Mouse (Mus musculus): ENCODE measurements around the gene Olfr53.
"Not testable (repeated sequence)": the region's sequence is repeated elsewhere in the genome, so short reads cannot be mapped to it uniquely, and the experiment has no call there.

Gene Olfr53

DNA sequence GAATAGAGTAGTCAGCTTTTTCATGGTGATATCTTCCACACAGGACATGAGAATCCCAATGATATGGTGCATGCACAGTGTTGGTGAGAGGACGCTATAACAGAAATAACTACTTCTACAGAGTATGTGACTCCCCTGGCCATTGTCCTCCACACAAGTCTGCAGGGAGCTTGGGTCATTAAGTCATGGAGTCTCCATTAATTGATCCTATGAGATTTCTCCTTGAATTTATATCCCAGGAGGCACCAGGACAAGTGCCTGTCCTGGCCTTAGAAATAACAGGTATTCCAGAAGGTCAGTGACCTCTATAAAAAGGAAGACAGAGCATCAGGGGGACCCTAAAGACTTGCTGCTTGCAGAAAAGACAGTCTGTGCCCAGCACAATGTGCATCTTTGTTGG is at the start of gene Olfr53:
TSS of gene Olfr53 (plus strand) at position 301 of the 400 bp plus-strand sequence.
- DNase-seq (ENCODE audit: low spot score in 2 of 2), result no peak

DNA sequence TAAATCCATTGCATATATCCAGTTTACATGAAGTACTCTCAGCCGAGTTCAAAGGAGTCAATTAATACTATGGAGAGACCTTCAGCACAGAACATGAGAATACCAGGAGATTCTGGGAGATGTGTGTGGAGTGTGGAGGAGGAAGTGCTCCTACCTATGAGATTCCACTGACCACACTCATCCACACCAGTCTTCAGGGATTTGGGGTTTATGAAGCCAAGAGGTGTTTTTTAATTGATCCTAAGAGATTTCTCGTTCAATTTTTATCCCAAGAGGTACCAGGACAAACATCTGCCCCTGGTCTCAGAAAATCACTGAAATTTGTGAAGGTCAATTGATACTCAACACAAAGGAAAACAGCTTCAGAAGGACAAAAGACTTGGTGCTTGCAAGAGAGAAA is 45.3 kb upstream of the Olfr53 start, which contains the start of gene Olfr46:
TSS of gene Olfr46 (plus strand) at position 301 of the 400 bp plus-strand sequence.
- not testable (repeated sequence) for DNase-seq (ENCODE audit: low spot score in 2 of 2)

DNA sequence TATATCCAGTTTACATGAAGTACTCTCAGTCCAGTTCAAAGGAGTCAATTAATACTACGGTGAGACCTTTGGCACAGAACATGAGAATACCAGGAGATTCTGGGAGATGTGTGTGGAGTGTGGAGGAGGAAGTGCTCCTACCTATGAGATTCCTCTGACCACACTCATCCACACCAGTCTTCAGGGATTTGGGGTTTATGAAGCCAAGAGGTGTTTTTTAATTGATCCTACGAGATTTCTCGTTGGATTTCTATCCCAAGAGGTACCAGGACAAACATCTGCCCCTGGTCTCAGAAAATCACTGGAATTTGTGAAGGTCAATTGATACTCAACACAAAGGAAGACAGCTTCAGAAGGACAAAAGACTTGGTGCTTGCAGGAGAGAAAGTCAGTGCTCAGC is 17.6 kb upstream of the Olfr53 start, which contains the start of gene Olfr61:
TSS of gene Olfr61 (plus strand) at position 301 of the 400 bp plus-strand sequence.
- not testable (repeated sequence) for DNase-seq (ENCODE audit: low spot score in 2 of 2)

DNA sequence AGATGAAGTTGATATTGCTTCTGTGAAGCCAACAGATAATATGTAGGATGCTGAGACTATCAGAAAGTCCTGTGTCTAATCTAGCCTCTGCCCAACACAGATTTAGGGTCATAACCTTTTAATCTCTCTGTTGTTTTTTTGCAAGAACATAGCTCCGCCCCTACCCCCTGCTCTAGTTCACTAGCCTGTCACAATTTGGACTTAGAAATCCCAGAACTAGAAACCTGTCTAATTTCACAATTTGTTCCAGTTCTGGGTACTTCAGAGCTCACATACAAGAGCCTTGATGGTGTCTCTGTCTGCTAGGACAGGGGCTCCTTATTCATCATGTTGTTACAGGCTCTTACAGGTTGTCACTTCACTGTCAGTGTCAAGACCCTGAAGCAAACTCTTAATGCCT is 15.7 kb upstream of the Olfr53 start:
- no peak for DNase-seq (ENCODE audit: low spot score in 2 of 2)

DNA sequence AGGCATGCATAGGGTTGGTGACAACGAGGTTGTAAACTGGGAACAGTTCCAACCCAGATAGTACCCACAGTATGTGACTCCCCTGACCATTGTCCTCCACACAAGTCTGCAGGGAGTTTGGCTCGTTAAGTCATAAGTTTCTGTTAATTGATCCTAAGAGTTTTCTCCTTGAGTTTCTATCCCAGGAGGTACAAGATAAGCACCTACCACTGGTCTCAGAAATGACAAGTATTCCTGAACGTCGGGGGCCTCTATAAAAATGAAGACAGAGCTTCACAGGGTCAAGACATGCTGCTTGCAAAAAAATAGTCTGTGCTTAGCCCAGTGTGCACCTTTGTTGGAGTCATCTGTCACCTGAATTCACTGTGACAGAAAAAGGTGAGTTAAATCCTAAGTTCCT is 13.4 kb downstream of the Olfr53 start, which contains the start of gene Olfr539:
TSS of gene Olfr539 (plus strand) at position 301 of the 400 bp plus-strand sequence.
- DNase-seq (ENCODE audit: low spot score in 2 of 2), result no peak

DNA sequence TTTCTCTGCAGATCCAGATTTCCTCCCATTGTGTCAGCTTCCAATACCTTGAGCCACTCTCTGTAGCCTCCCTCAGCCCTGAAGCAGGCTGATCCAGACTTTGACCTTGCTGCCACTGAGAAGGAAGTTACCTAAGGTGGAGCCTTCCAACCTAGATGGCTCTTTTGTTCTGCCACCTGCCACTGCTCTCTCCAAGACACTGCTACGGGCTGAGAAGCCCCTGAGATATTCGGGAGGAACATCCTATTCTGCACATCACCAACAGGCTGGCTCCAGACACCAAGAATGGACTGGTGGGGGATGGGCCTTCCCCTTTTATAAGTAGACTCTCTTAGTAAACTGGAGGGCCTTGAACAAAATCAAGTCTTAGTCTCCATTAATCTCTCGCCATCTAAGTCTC is 24.4 kb downstream of the Olfr53 start:
- DNase-seq (ENCODE audit: low spot score in 2 of 2), result not testable (repeated sequence)

DNA sequence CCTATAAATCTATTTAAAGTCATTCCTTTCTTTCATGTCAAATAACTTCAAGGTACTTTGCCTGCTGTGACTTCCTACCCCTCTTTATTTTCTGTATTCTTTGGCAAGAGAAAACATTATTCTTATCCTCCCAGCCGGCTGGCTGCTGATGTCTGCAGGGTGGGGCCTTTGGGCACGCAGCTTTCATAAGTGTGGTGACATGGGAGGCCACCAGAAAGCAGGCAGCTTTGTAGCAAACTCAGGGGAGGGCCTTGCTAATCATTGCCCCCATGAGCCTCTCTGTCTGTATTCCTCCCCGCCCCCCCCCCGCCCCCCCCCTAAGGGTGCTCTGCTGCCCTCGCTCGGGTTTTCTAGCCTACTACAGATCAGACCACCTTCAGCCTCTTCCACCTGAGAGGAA is 29.6 kb downstream of the Olfr53 start:
- DNase-seq (ENCODE audit: low spot score in 2 of 2), result no peak

DNA sequence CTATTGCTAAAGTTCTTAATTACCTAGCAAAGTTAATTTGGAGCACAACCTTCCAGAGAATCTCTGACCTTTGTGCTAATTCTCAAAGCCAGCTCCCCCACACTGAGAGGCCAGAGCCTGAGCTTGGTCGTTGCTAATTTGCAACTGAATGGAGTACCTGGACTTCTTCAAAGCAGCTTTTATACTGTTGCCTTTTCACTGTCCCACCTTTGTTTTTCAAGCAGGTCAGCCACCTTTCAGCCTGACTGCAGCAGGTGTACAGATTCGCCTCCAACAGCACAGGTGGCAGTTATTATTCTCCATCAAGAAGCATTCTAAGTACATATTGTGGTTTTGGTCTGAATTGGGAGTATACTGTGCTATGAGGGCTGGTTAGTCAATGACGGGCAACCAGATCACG is 33.3 kb downstream of the Olfr53 start:
- not testable (repeated sequence) for DNase-seq (ENCODE audit: low spot score in 2 of 2)

DNA sequence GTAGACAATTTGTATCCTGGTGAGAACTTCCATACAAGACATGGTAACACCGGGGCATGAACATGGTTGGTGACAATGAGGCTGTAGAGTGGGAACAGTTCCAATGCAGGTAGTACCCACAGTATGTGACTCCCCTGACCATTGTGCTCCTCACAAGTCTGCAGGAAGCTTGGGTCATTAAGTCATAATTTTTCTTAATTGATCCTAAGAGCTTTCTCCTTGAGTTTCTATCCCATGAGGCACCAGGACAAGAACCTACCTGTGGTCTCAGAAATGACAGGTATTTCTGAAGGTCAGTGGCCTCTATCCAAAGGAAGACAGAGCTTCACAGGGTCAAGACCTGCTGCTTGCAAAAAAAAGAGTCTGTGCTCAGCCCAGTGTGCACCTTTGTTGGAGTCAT is 35.4 kb downstream of the Olfr53 start, which contains the start of gene Olfr45:
TSS of gene Olfr45 (plus strand) at position 301 of the 400 bp plus-strand sequence.
- DNase-seq (ENCODE audit: low spot score in 2 of 2), result no peak

DNA sequence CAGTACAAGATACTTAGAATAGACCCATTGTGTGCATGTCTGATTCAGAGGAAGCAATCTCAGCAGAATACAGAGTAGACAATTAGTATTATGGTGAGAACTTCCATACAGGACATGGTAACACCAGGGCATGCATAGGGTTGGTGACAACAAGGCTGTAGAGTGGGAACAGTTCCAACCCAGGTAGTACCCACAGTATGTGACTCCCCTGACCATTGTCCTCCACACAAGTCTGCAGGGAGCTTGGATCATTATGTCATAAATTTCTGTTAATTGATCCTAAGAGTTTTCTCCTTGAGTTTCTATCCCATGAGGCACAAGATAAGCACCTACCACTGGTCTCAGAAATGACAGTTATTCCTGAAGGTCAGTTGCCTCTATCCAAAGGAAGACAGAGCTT is 50.7 kb downstream of the Olfr53 start, which contains the start of gene Olfr541:
TSS of gene Olfr541 (plus strand) at position 301 of the 400 bp plus-strand sequence.
- no peak for DNase-seq (ENCODE audit: low spot score in 2 of 2)

All from frontal cortex, postnatal 36 days (tissue).